Mouse (Mus musculus) sigmoid colon, adult 10 weeks (tissue): ENCODE results near the gene Gm33815. TPM values are rescaled to one million over a fixed set of nuclear protein-coding genes. Genes with fewer than 3 reads are reported as not detected.

Experiments
- polyA plus RNA-seq: library from polyadenylated mRNA; stranded (reverse); fragments of 350-450 nt; fragmentation: Illumina TruSeq; extraction: RNeasy Lipid Tissue Mini Kit (QIAGEN cat#74804); gene quantifications from one replicate; pipeline ENCODE4 v1.2.3, GENCODE M21; 2014; ENCODE audit warnings: low read depth, low replicate concordance

Gm33815 gene
- not detected for polyA plus RNA-seq

DNA sequence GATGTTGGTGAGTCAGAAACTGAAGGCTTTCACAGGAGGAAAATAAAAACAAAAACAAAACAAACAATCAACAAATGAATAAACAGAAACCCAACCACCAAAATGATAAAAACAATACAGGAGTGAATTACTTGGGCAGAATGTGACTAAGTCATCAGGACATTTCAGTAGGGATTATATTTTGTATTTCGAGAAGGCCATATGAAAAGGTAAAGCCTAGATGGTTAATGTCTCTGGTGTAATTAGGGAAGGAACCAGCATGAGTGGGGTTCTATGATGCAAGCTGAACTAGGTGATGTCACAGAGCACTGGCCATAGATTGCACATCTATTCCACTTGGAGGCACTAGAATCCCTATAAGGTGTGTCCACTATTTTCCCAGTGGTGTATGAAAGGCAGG lies at the start of gene Gm33815:
Gene Gm33815, plus strand, starts transcription at position 301 of the 400 bp plus-strand sequence.

